Mouse (Mus musculus) fat pad, adult 2 months (tissue): ENCODE measurements around the gene Dpm3.
A peak's percentile ranks its signal among the peaks of the same experiment; 100 is the strongest.

Source experiments
- DNase-seq: peaks from one replicate; pipeline ENCODE4 v3.0.0-alpha.2; 2011; ENCODE audit warnings: low read depth, low spot score; ENCODE audit errors: extremely low read depth

Dpm3 gene

GRCm38 (mm10) chr3:89266439-89266893 lies 7.3 kb downstream of the Dpm3 start:
- DNase-seq: no peak

GRCm38 (mm10) chr3:89268916-89269315 lies 9.8 kb downstream of the Dpm3 start:
- DNase-seq: no peak

GRCm38 (mm10) chr3:89270051-89270755 lies 11.0 kb downstream of the Dpm3 start, which contains the start of gene Slc50a1:
Gene Slc50a1, minus strand, starts transcription at chr3:89270570.
- DNase-seq: no peak

- peak; percentile 89 for DNase-seq
Observed at GRCm38 (mm10) chr3:89270891-89271290, 11.7 kb downstream of the Dpm3 start.

GRCm38 (mm10) chr3:89271760-89272159 lies 12.6 kb downstream of the Dpm3 start:
- no peak for DNase-seq

GRCm38 (mm10) chr3:89276061-89276460 lies 16.9 kb downstream of the Dpm3 start:
- no peak for DNase-seq

GRCm38 (mm10) chr3:89277281-89278021 lies 18.3 kb downstream of the Dpm3 start:
- no peak for DNase-seq

GRCm38 (mm10) chr3:89278107-89278506 lies 18.9 kb downstream of the Dpm3 start:
- no peak for DNase-seq

GRCm38 (mm10) chr3:89278643-89279042 lies 19.5 kb downstream of the Dpm3 start:
- DNase-seq: no peak

GRCm38 (mm10) chr3:89279153-89279890 lies 20.2 kb downstream of the Dpm3 start:
- no peak for DNase-seq

- no peak for DNase-seq
Observed at GRCm38 (mm10) chr3:89280050-89280605, 21.0 kb downstream of the Dpm3 start.

- no peak for DNase-seq
Observed at GRCm38 (mm10) chr3:89280606-89281511, 21.7 kb downstream of the Dpm3 start, which contains the start of gene Efna1. Gene Efna1, minus strand, starts transcription at chr3:89281142.

- DNase-seq: no peak
Observed at GRCm38 (mm10) chr3:89281579-89282290, 22.6 kb downstream of the Dpm3 start.

- no peak for DNase-seq
Observed at GRCm38 (mm10) chr3:89282291-89282643, 23.1 kb downstream of the Dpm3 start.

GRCm38 (mm10) chr3:89284261-89284660 lies 25.1 kb downstream of the Dpm3 start:
- no peak for DNase-seq

- no peak for DNase-seq
Observed at GRCm38 (mm10) chr3:89285526-89285925, 26.4 kb downstream of the Dpm3 start.

- DNase-seq: no peak
Observed at GRCm38 (mm10) chr3:89287286-89287685, 28.1 kb downstream of the Dpm3 start.

- DNase-seq: no peak
Observed at GRCm38 (mm10) chr3:89288503-89288928, 29.4 kb downstream of the Dpm3 start.

GRCm38 (mm10) chr3:89291874-89292273 lies 32.7 kb downstream of the Dpm3 start:
- no peak for DNase-seq

GRCm38 (mm10) chr3:89292303-89292702 lies 33.1 kb downstream of the Dpm3 start:
- DNase-seq: no peak
